Mouse (Mus musculus) kidney, postnatal 36 days (tissue): ENCODE measurements at regions not wholly inside any gene's neighbourhood (a gene's known extent, or its start where the extent isn't known, plus 50 kb on each side); places are given as distances from the start of the nearest gene placed in this dataset.

Source experiments
- DNase-seq, 2 experiments: peaks; one replicate each; pipeline ENCODE4 v3.0.0; 2021 to 2022; ENCODE audit warnings: mixed read lengths in 2 of 2

GRCm38 (mm10) chr2:136449265-136449664 is 52.4 kb upstream of the Ankef1 start:
- peak; percentile 8 to 30 for DNase-seq
